Mouse (Mus musculus) frontal cortex, postnatal 36 days (tissue): Measurements from ENCODE around the gene Slc45a3.

Experiments used
- DNase-seq, 2 experiments: peaks; one replicate each; pipeline ENCODE4 v3.0.0; 2022; ENCODE audit warnings: low spot score in 2 of 2

Gene Slc45a3

DNA sequence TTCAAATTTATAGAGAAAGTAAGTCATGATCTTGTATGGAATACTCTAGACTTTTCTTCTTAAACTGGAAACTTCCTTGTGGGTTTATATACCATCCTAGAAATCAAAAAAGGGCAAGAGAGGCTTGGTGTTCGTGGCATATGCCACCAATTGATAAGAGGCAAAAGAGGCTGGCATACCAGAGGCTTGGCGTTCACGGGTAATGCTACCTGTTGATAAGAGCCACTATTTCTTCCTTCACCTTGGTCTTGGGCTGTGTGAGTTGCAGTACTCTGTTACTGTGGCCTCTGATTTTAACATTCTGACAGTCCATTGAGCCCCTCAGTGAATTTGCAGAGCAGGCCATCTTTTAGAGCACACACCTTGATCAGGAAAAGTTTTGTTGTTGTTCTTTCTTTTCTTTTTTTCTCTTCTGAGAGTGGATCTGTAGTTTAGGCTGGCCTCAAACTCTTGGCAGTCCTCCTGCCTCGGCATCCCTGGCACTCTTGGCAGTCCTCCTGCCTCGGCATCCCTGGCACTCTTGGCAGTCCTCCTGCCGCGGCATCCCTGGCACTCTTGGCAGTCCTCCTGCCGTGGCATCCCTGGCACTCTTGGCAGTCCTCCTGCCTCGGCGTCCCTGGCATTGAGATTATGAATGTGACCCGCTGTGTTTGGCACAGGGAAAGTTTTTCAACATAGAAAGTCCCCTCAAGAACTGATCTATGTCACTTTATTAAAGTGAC is 64.3 kb downstream of the Slc45a3 start:
- DNase-seq = no peak

DNA sequence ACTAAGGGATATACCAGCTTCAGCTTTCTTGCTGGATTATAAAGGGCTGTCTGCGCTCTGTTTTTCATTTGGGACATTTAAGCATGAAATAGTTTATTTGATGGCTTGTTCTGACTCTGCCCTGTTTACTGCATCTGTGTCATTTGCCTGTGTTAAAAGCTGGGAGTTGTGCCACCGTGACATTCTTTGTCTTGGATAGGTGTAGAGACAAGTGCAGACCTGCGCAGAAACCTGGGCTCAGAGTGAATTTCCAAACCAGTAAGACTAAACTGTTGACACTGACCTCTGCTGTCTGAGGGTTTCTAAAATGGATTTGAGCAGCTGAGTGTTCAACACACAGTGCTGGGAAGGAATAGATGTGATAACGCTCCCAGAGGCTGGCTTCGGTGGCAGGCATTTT is 65.2 kb downstream of the Slc45a3 start:
- DNase-seq = no peak

DNA sequence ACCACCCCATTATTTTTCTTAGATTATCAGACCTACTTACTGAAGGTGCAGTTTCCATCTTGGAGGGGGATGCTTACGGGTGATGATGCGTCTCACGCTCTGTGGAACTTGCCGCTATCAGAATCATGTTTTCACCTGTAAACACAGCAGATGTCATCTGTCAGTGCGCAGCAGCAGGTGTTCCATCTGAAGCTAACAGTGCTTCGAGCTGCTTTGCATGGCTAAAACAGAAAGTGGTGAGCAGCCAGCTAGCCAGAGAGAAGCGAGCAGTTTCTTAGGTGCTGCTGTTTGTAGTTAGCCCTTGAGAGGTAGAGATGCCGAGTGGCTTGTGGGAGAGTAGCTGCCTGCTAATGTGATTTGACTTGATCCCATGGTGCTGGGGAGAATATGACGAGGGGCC is 65.6 kb downstream of the Slc45a3 start:
- no peak for DNase-seq

DNA sequence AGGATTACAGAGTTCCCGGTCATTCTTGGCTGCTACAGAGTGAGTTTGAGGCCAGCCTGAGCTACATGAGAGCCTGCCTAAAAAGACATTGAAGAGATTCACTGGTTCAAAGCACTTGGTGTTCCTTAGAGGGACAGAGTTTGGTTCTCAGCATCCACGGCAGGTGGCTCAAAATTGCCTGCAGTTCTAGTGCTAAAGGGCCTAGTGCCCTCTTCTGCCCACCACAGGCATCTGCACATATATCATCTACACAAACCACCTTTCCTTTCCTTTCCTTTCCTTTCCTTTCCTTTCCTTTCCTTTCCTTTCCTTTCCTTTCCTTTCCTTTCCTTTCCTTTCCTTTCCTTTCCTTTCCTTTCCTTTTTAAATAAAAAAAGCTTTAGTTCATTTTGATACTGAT is 67.8 kb downstream of the Slc45a3 start:
- no peak for DNase-seq

DNA sequence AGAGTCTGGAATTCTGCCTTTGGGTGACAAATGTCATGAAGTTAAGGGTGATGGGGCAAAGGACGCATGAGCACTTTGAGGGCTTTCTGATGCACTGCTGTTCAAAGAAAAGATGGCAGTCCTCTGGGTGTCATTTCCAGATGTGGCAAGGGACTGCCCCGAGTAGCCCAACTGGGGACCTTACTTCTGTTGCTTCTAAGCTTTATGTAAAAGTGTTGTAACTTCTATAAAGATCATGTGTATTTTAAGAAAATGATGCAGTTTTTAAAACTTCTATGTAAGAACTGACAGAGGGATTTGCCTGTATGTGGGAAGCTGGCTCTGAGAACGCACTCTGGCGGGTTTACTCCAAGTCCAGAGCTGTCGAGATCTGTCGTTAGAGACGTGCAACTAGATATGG is 69.4 kb downstream of the Slc45a3 start:
- no peak for DNase-seq
